Mouse (Mus musculus) lung, postnatal 25 days (tissue): ENCODE data around the gene Zbtb5.
"Not testable (repeated sequence)": the region's sequence is repeated elsewhere in the genome, so short reads cannot be mapped to it uniquely, and the experiment has no call there.

ENCODE experiments used
- DNase-seq: peaks from one replicate; pipeline ENCODE4 v3.0.0; 2022; ENCODE audit warnings: low spot score

The Zbtb5 gene

GRCm38 (mm10) chr4:45012105-45012975 lies at the start of gene Zbtb5:
Gene Zbtb5 (minus strand): TSS chr4:45012412.
- DNase-seq: peak; percentile 100

DNA sequence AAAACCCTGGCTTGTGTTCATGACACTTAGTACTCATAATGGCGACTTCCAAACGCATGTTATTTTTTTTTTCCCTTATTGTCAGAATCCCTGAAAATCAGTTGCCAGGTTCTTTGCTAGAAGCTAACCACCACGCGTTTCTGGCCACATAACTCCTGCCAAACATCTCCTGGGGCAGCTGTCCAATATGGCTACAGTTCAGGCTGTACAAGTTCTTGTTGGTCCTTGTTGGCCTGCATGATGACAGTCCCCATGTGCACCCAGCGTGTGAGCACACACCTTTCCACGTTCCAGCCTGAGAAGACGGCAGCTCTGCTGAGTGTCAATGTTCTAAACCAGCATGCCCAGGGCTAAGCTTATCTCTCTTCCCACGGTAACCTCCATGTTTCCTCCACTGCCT lies 43.2 kb upstream of the Zbtb5 start:
- no peak for DNase-seq

DNA sequence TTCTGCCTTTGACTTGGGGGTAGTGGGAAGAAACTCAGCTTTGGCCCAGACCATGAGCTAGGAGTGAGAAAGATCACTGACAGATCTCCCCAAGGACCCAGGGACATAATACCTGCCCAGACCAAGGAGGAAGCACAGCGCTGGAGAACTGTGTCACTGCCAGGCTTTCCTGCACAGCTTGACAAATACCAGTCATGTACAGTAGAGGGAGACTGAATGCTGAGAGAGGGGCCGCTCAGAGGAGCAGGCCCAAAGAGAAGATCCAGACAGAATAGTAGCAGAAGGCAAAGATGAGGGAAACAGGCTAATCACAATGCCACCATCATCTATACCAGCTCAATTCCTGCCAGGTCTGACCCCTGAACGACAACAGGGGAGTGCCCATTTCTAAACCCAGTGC lies 42.6 kb upstream of the Zbtb5 start:
- DNase-seq: no peak

- no peak for DNase-seq
Observed at GRCm38 (mm10) chr4:45047956-45048355, 35.7 kb upstream of the Zbtb5 start.

- DNase-seq: no peak
Observed at GRCm38 (mm10) chr4:45047286-45047887, 35.2 kb upstream of the Zbtb5 start.

DNA sequence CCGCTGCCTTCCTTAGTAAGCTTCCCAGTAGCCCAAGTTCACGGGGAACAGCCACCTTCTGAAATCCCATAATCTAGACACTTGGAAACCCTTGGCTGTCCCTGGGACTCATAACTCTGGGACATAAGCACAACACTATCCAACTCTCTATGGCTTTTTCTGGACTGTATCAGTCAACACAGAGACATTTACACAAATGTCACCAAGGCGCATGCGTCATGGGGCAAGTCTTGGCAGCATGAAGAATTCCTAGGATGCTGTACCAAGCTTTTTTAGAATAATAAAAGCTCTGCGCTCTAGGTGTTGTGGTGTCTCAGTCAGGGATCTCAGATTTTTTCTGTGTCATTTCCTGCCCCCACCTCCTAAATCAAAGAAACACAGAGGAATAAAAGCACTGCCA lies 34.5 kb upstream of the Zbtb5 start:
- no peak for DNase-seq

DNA sequence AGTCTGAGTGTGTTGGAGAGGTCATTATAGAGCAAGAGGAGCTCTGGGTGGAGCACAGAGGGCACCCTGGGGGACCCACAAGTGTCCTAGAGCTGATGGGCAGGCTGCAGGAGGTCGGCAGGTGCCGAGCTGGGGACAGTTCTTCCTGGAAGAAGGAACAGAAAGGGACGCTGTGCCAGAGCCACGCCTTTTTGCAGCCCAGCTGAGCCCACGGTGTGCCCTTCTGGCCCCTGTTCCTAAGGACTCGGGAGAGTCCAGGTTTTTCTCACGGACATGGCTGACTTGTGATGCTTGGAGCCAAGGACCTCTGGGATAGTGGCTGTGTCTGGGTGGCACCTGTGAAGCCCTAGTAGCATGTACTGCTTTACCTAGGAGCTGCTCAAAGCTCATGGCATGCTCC lies 28.6 kb upstream of the Zbtb5 start:
- DNase-seq: no peak

GRCm38 (mm10) chr4:45039546-45039945 lies 27.3 kb upstream of the Zbtb5 start:
- not testable (repeated sequence) for DNase-seq

DNA sequence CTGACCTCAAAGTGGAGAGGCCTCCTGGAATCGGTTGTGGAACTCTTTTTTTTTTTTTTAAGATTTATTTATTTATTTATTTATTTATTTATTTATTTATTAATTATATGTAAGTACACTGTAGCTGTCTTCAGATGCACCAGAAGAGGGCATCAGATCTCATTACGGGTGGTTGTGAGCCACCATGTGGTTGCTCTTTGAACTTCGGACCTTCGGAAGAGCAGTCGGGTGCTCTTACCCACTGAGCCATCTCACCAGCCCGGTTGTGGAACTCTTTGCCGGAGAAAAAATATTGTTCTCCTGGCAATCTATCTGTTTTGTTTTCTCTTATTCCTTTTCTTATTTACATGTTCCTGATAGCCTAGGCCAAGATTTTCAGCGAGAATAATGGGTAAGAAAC lies 26.7 kb upstream of the Zbtb5 start:
- not testable (repeated sequence) for DNase-seq

- no peak for DNase-seq
Observed at GRCm38 (mm10) chr4:45037455-45038410, 25.5 kb upstream of the Zbtb5 start.

GRCm38 (mm10) chr4:45036571-45036970 lies 24.4 kb upstream of the Zbtb5 start:
- no peak for DNase-seq

DNA sequence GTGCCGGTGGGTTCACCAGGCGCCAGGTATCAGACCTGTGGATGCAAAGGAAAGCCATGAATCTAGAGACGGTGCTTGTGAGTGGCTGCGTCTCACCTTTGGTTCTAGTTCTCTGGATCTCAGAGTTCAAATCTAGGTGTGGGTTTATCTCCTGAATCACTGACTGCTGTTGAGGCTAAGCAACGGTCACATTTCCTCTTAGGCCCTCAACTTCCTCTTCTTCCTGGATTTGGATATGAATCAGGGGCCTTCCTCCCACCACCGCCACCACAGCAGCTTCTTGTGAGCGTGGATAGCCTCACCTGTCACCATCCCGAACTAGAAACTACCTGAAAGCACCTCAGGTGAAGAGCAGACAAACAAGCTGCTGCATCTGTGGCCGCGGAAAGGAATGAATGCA lies 23.8 kb upstream of the Zbtb5 start:
- no peak for DNase-seq

DNA sequence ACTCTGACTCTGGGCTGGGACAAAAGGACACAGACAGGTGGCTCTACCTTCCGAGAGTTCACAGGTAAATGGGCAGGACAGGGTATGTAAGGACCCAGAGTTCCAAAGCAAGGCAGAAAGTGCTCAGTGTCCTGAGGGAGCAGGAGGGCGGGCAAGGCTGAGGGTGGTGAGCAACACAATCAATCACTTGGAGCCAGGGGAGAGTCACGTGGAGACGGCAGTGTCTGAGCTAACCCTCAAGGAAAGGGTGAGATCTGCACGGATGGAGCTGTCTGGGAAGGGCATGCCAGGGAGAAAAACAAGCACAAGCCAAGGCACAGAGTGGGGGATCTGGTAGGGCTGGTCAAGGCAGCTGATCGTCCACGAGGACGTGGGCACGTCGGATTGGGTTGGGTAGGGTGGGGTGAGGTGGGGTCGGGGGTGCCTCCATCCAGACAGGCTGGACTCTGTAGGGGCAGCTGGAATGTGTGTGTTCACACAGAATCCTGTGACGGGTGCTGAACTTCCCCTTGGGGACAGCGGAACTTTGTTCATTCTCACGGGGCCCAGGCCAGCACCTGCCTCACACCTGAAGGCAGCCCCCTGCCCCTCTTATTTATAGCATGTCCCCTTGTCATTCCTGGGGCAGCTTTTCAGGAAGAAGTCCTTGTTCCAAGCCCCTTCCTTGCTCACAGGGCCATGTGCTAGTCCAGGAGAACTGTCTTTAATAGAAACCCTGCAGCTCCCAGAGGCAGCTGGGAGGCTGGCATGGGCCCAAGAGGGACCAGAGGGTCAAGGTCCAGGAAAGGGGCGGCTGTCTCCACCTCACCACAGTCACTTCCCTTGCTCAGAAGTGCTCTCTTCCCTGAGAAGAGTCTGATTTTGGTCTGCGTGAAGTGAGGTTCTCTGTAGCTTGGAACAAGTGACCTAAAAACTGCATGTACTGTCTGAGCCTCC lies 22.7 kb upstream of the Zbtb5 start:
- no peak for DNase-seq

DNA sequence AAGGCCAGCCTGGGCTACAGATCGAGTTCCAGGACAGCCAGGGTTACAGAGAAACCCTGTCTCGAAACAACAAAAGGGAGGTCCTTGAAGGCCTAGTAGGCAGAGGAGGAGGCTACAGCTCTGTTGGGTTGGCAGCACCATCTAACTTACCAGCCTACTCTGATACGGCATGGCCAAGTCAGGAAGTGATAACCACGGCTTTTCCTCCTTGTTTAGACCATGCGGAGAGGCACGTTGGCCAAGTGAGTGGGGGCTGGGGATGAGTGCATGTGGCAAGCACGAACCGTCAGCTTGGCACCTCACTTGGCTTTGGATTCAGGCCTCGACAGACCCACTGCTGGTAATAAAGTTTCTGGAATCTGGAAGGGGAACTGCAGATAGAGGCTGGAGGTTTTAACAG lies 20.4 kb upstream of the Zbtb5 start:
- DNase-seq: no peak

- no peak for DNase-seq
Observed at GRCm38 (mm10) chr4:45026459-45026858, 14.2 kb upstream of the Zbtb5 start.

DNA sequence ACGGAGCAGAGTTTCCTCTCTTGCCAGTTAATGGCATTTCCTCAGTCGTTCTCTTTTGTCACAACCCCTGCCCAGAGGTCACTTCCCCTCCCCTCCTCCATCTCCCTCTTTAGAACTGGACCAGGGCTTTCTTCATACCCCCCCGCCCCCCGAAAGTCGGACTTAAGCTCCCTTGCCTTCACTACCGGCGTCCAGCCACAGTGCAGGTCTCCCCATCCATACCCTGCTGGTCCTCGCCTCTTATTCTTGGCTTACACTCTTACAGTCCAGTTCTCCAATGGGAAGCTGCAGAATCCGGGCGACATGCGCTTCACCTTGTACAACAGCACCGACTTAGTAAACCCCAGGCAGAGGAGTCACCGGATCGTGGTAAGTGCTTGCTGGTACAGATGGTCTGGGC lies 6.8 kb upstream of the Zbtb5 start:
- no peak for DNase-seq

- DNase-seq: peak; percentile 96
Observed at GRCm38 (mm10) chr4:45018452-45018980, 6.3 kb upstream of the Zbtb5 start, which contains the start of gene Polr1e. Gene Polr1e (plus strand): TSS chr4:45018583.

GRCm38 (mm10) chr4:45015615-45016014 lies 3.4 kb upstream of the Zbtb5 start:
- peak; percentile 69 for DNase-seq

- no peak for DNase-seq
Observed at GRCm38 (mm10) chr4:45013537-45013936, 1.3 kb upstream of the Zbtb5 start.

DNA sequence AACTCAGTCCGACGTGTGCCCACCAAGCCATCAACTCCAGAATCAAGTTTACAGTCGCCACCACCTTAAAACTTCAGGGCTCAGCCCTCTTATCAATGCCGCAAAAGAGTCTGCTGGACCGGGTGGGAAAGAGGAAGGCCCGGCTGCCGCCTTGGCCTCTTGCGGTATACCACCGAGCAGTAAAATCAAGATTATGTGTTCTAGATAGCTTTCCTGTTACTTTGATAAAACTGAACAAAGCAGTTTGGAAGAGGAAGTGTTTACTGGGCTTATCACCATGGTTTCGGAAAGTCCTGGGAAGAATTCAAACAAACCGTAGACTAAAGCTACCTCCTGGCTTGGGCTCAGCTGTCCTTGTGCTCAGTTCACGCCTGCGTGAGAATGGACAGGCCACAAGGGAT lies 819 bp upstream of the Zbtb5 start:
- DNase-seq: no peak

DNA sequence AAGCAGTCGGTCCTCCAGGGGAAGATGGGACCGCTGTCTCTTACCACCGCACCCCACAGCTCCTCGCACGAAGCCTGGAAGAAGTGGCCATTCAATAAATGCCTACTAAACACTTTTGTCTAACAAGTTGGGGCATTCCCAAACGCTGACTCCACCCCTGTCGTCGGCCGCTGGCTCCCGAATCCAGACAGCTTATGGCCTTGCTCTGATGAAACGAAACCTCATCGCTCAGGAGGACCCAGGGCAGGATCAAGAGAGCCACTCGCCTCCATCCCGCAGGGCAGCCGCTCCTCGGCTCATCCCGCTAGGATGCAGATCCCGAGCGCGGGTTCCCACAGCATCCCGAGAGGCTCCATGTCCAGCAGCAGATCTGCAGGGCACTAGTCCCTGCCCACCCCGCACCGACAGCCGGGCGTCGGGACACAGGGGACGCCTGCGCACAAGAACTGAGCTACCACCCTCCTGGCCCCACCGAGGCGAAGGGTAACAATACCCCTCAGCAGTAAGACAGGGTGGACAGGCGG lies 569 bp downstream of the Zbtb5 start:
- DNase-seq: peak; percentile 60
